Mouse (Mus musculus) heart, postnatal 0 days (tissue): Measurements from ENCODE around the gene Zic4.

Source experiments
- CTCF ChIP-seq: IDR thresholded peaks from 2 replicates; pipeline ENCODE4 v1.5.1; 2016; ENCODE audit warnings: antibody characterized with exemption, control low read depth, low read depth
- EP300 ChIP-seq: IDR thresholded peaks from 2 replicates; pipeline ENCODE4 v1.6.1; 2016; ENCODE audit warnings: antibody characterized with exemption, low read depth

GRCm38 (mm10) chr9:91381284-91382110 lies 19.3 kb downstream of the Zic4 start:
- no peak for TF ChIP-seq EP300
- TF ChIP-seq CTCF = no peak
